Mouse (Mus musculus) midbrain, embryonic 10.5 days (tissue): ENCODE data around the gene Vsnl1. TPM values are rescaled to one million over a fixed set of nuclear protein-coding genes. Genes with fewer than 3 reads are reported as not detected.

Experiments
- DNase-seq: peaks from one replicate; pipeline ENCODE4 v3.0.0-alpha.2; 2017; ENCODE audit warnings: low spot score
- H3K27ac ChIP-seq: fragments of 300-500 bp; sonication (generic); replicated peaks from 2 replicates; pipeline ENCODE4 v1.5.1; 2016; ENCODE audit warnings: mild to moderate bottlenecking
- H3K27me3 ChIP-seq: fragments of 300-500 bp; sonication (generic); 2 replicates; pipeline ENCODE4 v1.6.1; 2016; ENCODE audit warnings: low read depth, mild to moderate bottlenecking; ENCODE audit not compliant: poor library complexity, severe bottlenecking
- H3K36me3 ChIP-seq: fragments of 300-500 bp; sonication (generic); 2 replicates; pipeline ENCODE4 v1.6.1; 2016; ENCODE audit warnings: mild to moderate bottlenecking, moderate library complexity
- H3K4me1 ChIP-seq: fragments of 300-500 bp; sonication (generic); 2 replicates; pipeline ENCODE4 v1.6.1; 2016
- H3K4me3 ChIP-seq: fragments of 300-500 bp; sonication (generic); 2 replicates; pipeline ENCODE4 v1.5.1; 2016; ENCODE audit warnings: mild to moderate bottlenecking, moderate library complexity
- H3K9me3 ChIP-seq: fragments of 300-500 bp; sonication (generic); replicated peaks from 2 replicates; pipeline ENCODE4 v1.6.1; 2016; ENCODE audit warnings: mild to moderate bottlenecking
- WGBS: fragments of 180-500 bp; shearing (Covaris S2); methylation state at CpG from one replicate; pipeline ENCODE4 v1.1.7; 2016; 5-methylcytosine and 5-hydroxymethylcytosine counted together
- microRNA-seq: library from miRNA; unstranded; fragments of <30 nt; microRNA quantifications from one replicate; pipeline ENCODE4, GENCODE M21; 2017
- polyA plus RNA-seq: library from polyadenylated mRNA; unstranded; fragments of >200 nt; fragmentation: Nextera tagmentation; extraction: Ambion mirVana; gene quantifications from 2 replicates; pipeline ENCODE4 v1.2.1, GENCODE M21; 2016

Vsnl1 gene
- polyA plus RNA-seq, 1 experiment from 2014 or later: 0.75 TPM

DNA sequence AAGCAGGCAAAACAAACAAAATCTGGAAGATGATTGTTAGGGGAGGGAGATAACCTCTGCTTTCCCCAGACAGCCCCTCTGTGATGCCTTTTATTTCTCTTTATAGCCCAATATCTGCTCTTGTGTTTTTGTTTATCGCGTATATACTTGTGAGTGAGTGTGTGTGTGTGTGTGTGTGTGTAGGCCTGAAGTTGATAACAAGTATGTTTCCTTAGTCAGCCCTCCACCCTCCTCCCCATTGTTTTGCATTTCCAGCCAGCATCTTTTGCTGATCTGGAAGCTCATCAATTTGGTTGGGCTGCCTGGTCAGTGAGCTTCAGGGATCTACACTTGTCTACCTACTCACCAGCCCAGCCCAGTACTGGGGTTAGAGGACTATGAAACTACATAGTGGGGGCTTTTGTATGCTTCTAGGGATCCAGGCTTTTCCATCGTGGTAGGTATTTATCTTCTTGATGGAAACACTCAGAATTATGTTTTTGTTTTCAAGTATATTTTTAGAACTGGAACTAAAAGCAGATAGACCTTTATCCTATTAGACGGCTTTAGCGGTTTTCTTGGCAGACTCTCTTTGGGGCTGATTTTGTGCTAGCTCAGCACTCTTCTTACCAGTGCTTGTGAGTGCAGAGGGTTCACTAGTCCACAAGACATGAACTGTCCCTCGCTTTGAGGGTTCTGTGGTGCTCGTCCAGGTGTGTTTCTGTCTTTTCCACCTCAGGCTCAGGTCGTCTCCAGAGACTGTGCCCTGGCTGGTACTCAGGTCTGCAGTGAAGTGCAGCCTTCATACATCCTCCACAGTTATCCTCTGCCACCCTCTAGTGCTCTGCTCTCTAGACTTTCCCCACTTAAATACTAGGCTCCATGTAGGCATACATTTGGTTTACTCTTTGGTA lies 129.4 kb downstream of the Vsnl1 start:
- Histone ChIP-seq H3K36me3 (peaks cover 87% of the 10 kb centered on the region), H3K4me1 (no peaks in the 10 kb centered on the region), H3K27me3 (no peaks in the 10 kb centered on the region), H3K27ac (no peak overlapping the region), H3K9me3 (no peaks in the 10 kb centered on the region), H3K4me3 (no peak overlapping the region)
- WGBS: 91% methylated on average over 8 of the region's 8 CpGs
- DNase-seq: no peak

- Histone ChIP-seq H3K27me3 (no peaks in the 10 kb centered on the region), H3K36me3 (peaks cover 95% of the 10 kb centered on the region), H3K27ac (no peak overlapping the region), H3K4me1 (no peaks in the 10 kb centered on the region), H3K9me3 (no peaks in the 10 kb centered on the region), H3K4me3 (no peak overlapping the region)
- WGBS: 98% methylated on average over 1 of the region's 1 CpGs
- no peak for DNase-seq
Measured at GRCm38 (mm10) chr12:11300858-11301257, 135.6 kb downstream of the Vsnl1 start.

DNA sequence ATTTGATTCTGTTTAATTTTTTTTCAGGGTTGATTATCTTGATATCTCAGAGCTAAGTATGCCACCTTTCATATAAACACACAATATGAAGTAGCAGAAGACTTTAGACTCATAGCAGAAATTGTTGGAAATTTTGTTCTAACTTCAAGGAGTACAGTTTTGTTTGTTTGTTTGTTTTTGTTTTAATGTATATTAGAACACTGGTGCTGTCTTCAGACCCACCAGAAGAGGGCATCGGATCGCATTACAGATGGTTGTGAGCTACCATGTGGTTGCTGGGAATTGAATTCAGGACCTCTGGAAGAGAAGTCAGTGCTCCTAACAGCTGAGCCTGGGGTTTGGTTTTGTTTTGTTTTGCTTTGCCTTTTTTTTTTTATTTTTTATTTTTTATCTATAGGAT lies 150.0 kb downstream of the Vsnl1 start:
- Histone ChIP-seq H3K27ac (no peak overlapping the region), H3K4me3 (no peak overlapping the region), H3K4me1 (no peaks in the 10 kb centered on the region), H3K27me3 (no peaks in the 10 kb centered on the region), H3K36me3 (peaks cover 98% of the 10 kb centered on the region), H3K9me3 (no peaks in the 10 kb centered on the region)
- WGBS: 94% methylated on average over 2 of the region's 2 CpGs
- DNase-seq: no peak

DNA sequence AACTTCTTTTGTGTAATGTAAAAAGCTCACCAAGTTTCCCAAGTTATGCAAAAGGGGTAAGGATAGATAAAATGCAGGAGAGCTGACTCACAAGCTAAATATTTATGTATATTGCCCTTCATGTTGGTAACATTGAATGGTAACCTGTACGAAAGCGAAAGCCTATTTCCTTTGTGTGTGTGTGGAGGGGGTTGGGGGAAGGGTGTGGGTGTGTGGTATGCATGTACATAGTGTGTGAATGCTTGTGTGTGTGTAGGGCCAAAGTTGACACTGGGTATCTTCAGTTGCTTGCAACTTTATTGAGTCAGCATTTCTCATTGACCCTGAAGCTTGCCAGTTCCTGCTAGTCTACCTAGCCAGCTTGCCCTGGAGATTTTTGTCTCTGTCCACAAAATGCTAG lies 154.8 kb downstream of the Vsnl1 start:
- H3K27me3 ChIP-seq: no peaks in the 10 kb centered on the region
- no peaks in the 10 kb centered on the region for H3K4me1 ChIP-seq
- no peak overlapping the region for H3K4me3 ChIP-seq
- H3K36me3 ChIP-seq: peaks cover 96% of the 10 kb centered on the region
- WGBS: 97% methylated on average over 2 of the region's 2 CpGs
- no peak for DNase-seq
- H3K9me3 ChIP-seq: no peaks in the 10 kb centered on the region
- no peak overlapping the region for H3K27ac ChIP-seq

DNA sequence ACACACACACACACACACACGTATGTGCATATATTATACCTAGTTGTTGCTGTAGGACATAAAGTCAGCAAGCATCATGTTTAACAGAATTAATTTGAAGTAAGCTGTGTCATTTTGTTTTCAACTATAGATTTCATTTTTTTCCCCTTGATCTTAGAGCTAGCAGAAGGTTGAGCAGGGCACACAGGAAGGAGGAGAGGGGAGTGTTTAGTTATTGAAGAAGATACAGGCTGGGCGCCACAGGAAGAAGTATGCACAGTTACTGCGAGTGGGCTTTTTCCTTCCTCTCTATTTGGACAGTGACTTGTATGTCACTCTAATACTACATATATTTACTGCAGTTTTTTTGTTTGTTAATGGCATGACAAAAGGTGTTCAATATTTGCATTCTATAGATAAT lies 156.5 kb downstream of the Vsnl1 start:
- H3K27me3 ChIP-seq: no peaks in the 10 kb centered on the region
- no peak overlapping the region for H3K4me3 ChIP-seq
- H3K9me3 ChIP-seq: no peaks in the 10 kb centered on the region
- WGBS: 82% methylated on average over 3 of the region's 3 CpGs
- peaks cover 88% of the 10 kb centered on the region for H3K36me3 ChIP-seq
- no peak for DNase-seq
- H3K4me1 ChIP-seq: no peaks in the 10 kb centered on the region
- no peak overlapping the region for H3K27ac ChIP-seq

DNA sequence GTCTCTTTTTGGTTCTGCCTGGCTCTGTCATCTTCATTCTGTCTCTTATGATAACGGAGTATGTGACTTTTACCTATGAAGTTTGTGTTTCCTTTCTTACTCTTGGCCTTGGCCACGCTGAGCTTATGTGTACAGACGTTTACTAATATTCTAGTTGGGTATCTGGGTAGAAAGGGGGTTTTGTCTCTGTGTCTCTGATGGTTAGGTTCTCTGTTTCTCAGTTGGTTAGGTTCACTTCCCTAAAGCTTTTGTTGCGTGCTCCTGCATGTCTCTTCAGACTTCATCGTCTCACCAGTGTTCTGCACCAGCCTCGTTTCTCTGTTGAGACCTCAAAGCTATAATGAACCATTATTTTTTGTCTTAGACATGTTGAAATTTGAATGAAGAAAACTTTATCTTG lies 159.2 kb downstream of the Vsnl1 start:
- Histone ChIP-seq H3K27ac (no peak overlapping the region), H3K27me3 (no peaks in the 10 kb centered on the region), H3K4me3 (no peak overlapping the region), H3K36me3 (peaks cover 88% of the 10 kb centered on the region), H3K4me1 (no peaks in the 10 kb centered on the region), H3K9me3 (no peaks in the 10 kb centered on the region)
- 95% methylated on average over 6 of the region's 6 CpGs for WGBS
- no peak for DNase-seq

DNA sequence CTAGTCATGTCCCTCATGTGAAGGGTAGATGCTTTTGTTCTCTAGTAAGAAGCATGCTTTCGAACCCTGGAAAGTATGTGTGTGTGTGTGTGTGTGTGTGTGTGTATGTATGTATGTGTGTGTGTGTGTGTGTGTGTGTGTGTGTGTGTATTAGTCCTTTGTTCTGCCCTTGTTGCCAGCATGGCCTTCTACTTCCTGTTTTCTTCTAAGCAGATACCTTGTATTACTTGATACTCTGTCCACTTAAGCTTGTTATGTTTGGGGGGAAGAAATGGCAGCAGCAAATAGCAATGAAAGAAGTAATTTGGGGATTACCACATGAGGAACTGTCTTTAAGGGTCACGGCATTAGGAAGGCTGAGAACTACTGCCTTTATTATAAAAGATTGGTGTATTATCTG lies 159.8 kb downstream of the Vsnl1 start:
- Histone ChIP-seq H3K4me3 (no peak overlapping the region), H3K9me3 (no peaks in the 10 kb centered on the region), H3K4me1 (no peaks in the 10 kb centered on the region), H3K27me3 (no peaks in the 10 kb centered on the region), H3K36me3 (peaks cover 90% of the 10 kb centered on the region), H3K27ac (no peak overlapping the region)
- 83% methylated on average over 2 of the region's 2 CpGs for WGBS
- DNase-seq: no peak

Small RNA genes within 50 kb of the gene (microRNA-seq; reads per million reads assigned to microRNA genes)
- not detected for gene Mir7675

Other genes starting within 250 kb of the Vsnl1 start
- not detected in 2 replicates for gene Msgn1, start 227.6 kb downstream of the Vsnl1 start, polyA plus RNA-seq
- 15.3 and 17.9 TPM in 2 replicates for gene Gen1, start 170.8 kb downstream of the Vsnl1 start, polyA plus RNA-seq
- 130 TPM in 2 replicates for gene Smc6, start 170.7 kb downstream of the Vsnl1 start, polyA plus RNA-seq
- 0.28 and 0.63 TPM in 2 replicates for gene Rad51ap2, start 19.5 kb upstream of the Vsnl1 start, polyA plus RNA-seq